Mouse (Mus musculus) erythroblast, adult 5-6 weeks (primary cell): ENCODE measurements around the gene Olfr624. TPM values are rescaled to one million over a fixed set of nuclear protein-coding genes. Genes with fewer than 3 reads are reported as not detected.
"Not testable (repeated sequence)": the region's sequence is repeated elsewhere in the genome, so short reads cannot be mapped to it uniquely, and the experiment has no call there.

Experiments used
- ATAC-seq: replicated peaks from 2 replicates; pipeline ENCODE4 v1.8.0; 2016; ENCODE audit warnings: moderate number of reproducible peaks, mild to moderate bottlenecking, moderate TSS enrichment, inconsistent platforms; ENCODE audit not compliant: poor library complexity, low FRiP score, severe bottlenecking
- total RNA-seq, 2 experiments: library from RNA; stranded (forward) in 1 of 2; stranded (reverse) in 1 of 2; fragments of 150-400 nt in 1 of 2; fragments of 200-764, 138-1000 nt in 1 of 2; gene quantifications; 2 replicates each; pipeline versions ENCODE4 v1.2.3 to v1.2.4; 2015 to 2017; ENCODE audit warnings: low replicate concordance in 2 of 2

The Olfr624 gene
- total RNA-seq (2015; ENCODE audit: low replicate concordance), result 0.21 TPM in 1 of 2 replicates, not detected in the other
- not detected in 2 replicates for total RNA-seq (2017; ENCODE audit: low replicate concordance)

GRCm38 (mm10) chr7:103671091-103671490 is at the start of gene Olfr624:
TSS of gene Olfr624 (minus strand) at chr7:103671191.
- no peak for ATAC-seq

- not testable (repeated sequence) for ATAC-seq
Observed at GRCm38 (mm10) chr7:103716398-103716797, 45.4 kb upstream of the Olfr624 start.

GRCm38 (mm10) chr7:103714371-103714770 is 43.4 kb upstream of the Olfr624 start, which contains the start of gene Olfr243:
TSS of gene Olfr243 (plus strand) at chr7:103714671.
- no peak for ATAC-seq

- ATAC-seq, result peak; percentile 75
Observed at GRCm38 (mm10) chr7:103712024-103712423, 41.0 kb upstream of the Olfr624 start.

- ATAC-seq, result no peak
Observed at GRCm38 (mm10) chr7:103699469-103699868, 28.5 kb upstream of the Olfr624 start.

- no peak for ATAC-seq
Observed at GRCm38 (mm10) chr7:103682420-103682819, 11.4 kb upstream of the Olfr624 start, which contains the start of gene Olfr625-ps1. TSS of gene Olfr625-ps1 (plus strand) at chr7:103682720.

GRCm38 (mm10) chr7:103663598-103663997 is 7.4 kb downstream of the Olfr624 start, which contains the start of gene Olfr623:
TSS of gene Olfr623 (minus strand) at chr7:103663698.
- no peak for ATAC-seq

GRCm38 (mm10) chr7:103644070-103644469 is 26.9 kb downstream of the Olfr624 start:
- ATAC-seq, result no peak

GRCm38 (mm10) chr7:103642602-103643001 is 28.4 kb downstream of the Olfr624 start, which contains the start of gene Olfr622:
TSS of gene Olfr622 (minus strand) at chr7:103642702.
- ATAC-seq, result no peak

- ATAC-seq, result no peak
Observed at GRCm38 (mm10) chr7:103636795-103637194, 34.2 kb downstream of the Olfr624 start.

Other genes with a start within 250 kb of the Olfr624 start
Only the 30 nearest of the 33 such genes appear.
- not detected in 2 replicates for gene Olfr606, start 222.1 kb downstream of the Olfr624 start, total RNA-seq (2015; ENCODE audit: low replicate concordance)
- gene Olfr606, start 222.1 kb downstream of the Olfr624 start, total RNA-seq (2017; ENCODE audit: low replicate concordance), result not detected in 2 replicates
- not detected in 2 replicates for gene Olfr607, start 207.0 kb downstream of the Olfr624 start, total RNA-seq (2015; ENCODE audit: low replicate concordance)
- not detected in 2 replicates for gene Olfr607, start 207.0 kb downstream of the Olfr624 start, total RNA-seq (2017; ENCODE audit: low replicate concordance)
- not detected in 2 replicates for gene Olfr608, start 201.3 kb downstream of the Olfr624 start, total RNA-seq (2015; ENCODE audit: low replicate concordance)
- not detected in 2 replicates for gene Olfr608, start 201.3 kb downstream of the Olfr624 start, total RNA-seq (2017; ENCODE audit: low replicate concordance)
- gene Olfr609, start 173.1 kb downstream of the Olfr624 start, total RNA-seq (2015; ENCODE audit: low replicate concordance), result not detected in 2 replicates
- gene Olfr609, start 173.1 kb downstream of the Olfr624 start, total RNA-seq (2017; ENCODE audit: low replicate concordance), result not detected in 2 replicates
- not detected in 2 replicates for gene Olfr610, start 159.1 kb downstream of the Olfr624 start, total RNA-seq (2015; ENCODE audit: low replicate concordance)
- not detected in 2 replicates for gene Olfr610, start 159.1 kb downstream of the Olfr624 start, total RNA-seq (2017; ENCODE audit: low replicate concordance)
- not detected in 2 replicates for gene Olfr611, start 150.3 kb downstream of the Olfr624 start, total RNA-seq (2015; ENCODE audit: low replicate concordance)
- gene Olfr611, start 150.3 kb downstream of the Olfr624 start, total RNA-seq (2017; ENCODE audit: low replicate concordance), result not detected in 2 replicates
- gene Olfr612, start 128.5 kb downstream of the Olfr624 start, total RNA-seq (2015; ENCODE audit: low replicate concordance), result not detected in 2 replicates
- gene Olfr612, start 128.5 kb downstream of the Olfr624 start, total RNA-seq (2017; ENCODE audit: low replicate concordance), result 0.85 TPM in 1 of 2 replicates, not detected in the other
- gene Olfr613, start 123.1 kb downstream of the Olfr624 start, total RNA-seq (2015; ENCODE audit: low replicate concordance), result not detected in 2 replicates
- 0.70 TPM in 1 of 2 replicates, not detected in the other for gene Olfr613, start 123.1 kb downstream of the Olfr624 start, total RNA-seq (2017; ENCODE audit: low replicate concordance)
- not detected in 2 replicates for gene Olfr615, start 115.1 kb downstream of the Olfr624 start, total RNA-seq (2015; ENCODE audit: low replicate concordance)
- gene Olfr615, start 115.1 kb downstream of the Olfr624 start, total RNA-seq (2017; ENCODE audit: low replicate concordance), result not detected in 2 replicates
- gene Olfr616, start 102.0 kb downstream of the Olfr624 start, total RNA-seq (2015; ENCODE audit: low replicate concordance), result not detected in 2 replicates
- not detected in 2 replicates for gene Olfr616, start 102.0 kb downstream of the Olfr624 start, total RNA-seq (2017; ENCODE audit: low replicate concordance)
- not detected in 2 replicates for gene Olfr617, start 98.1 kb downstream of the Olfr624 start, total RNA-seq (2015; ENCODE audit: low replicate concordance)
- not detected in 2 replicates for gene Olfr617, start 98.1 kb downstream of the Olfr624 start, total RNA-seq (2017; ENCODE audit: low replicate concordance)
- not detected in 2 replicates for gene Olfr618, start 81.1 kb downstream of the Olfr624 start, total RNA-seq (2015; ENCODE audit: low replicate concordance)
- gene Olfr618, start 81.1 kb downstream of the Olfr624 start, total RNA-seq (2017; ENCODE audit: low replicate concordance), result not detected in 2 replicates
- gene Olfr619, start 70.6 kb downstream of the Olfr624 start, total RNA-seq (2015; ENCODE audit: low replicate concordance), result not detected in 2 replicates
- gene Olfr619, start 70.6 kb downstream of the Olfr624 start, total RNA-seq (2017; ENCODE audit: low replicate concordance), result not detected in 2 replicates
- gene Olfr620, start 58.7 kb downstream of the Olfr624 start, total RNA-seq (2015; ENCODE audit: low replicate concordance), result not detected in 2 replicates
- gene Olfr620, start 58.7 kb downstream of the Olfr624 start, total RNA-seq (2017; ENCODE audit: low replicate concordance), result not detected in 2 replicates
- not detected in 2 replicates for gene Olfr622, start 28.5 kb downstream of the Olfr624 start, total RNA-seq (2015; ENCODE audit: low replicate concordance)
- not detected in 2 replicates for gene Olfr622, start 28.5 kb downstream of the Olfr624 start, total RNA-seq (2017; ENCODE audit: low replicate concordance)
- gene Olfr623, start 7.5 kb downstream of the Olfr624 start, total RNA-seq (2015; ENCODE audit: low replicate concordance), result not detected in 2 replicates
- not detected in 2 replicates for gene Olfr623, start 7.5 kb downstream of the Olfr624 start, total RNA-seq (2017; ENCODE audit: low replicate concordance)
- gene Olfr625-ps1, start 11.5 kb upstream of the Olfr624 start, total RNA-seq (2015; ENCODE audit: low replicate concordance), result not detected in 2 replicates
- gene Olfr625-ps1, start 11.5 kb upstream of the Olfr624 start, total RNA-seq (2017; ENCODE audit: low replicate concordance), result not detected in 2 replicates
- not detected in 2 replicates for gene Olfr243, start 43.5 kb upstream of the Olfr624 start, total RNA-seq (2015; ENCODE audit: low replicate concordance)
- 0.28 TPM in 1 of 2 replicates, not detected in the other for gene Olfr243, start 43.5 kb upstream of the Olfr624 start, total RNA-seq (2017; ENCODE audit: low replicate concordance)
- gene Olfr628, start 59.2 kb upstream of the Olfr624 start, total RNA-seq (2015; ENCODE audit: low replicate concordance), result not detected in 2 replicates
- gene Olfr628, start 59.2 kb upstream of the Olfr624 start, total RNA-seq (2017; ENCODE audit: low replicate concordance), result not detected in 2 replicates
- not detected in 2 replicates for gene Olfr629, start 73.8 kb upstream of the Olfr624 start, total RNA-seq (2015; ENCODE audit: low replicate concordance)
- 0.43 TPM in 1 of 2 replicates, not detected in the other for gene Olfr629, start 73.8 kb upstream of the Olfr624 start, total RNA-seq (2017; ENCODE audit: low replicate concordance)
- gene Olfr630, start 86.1 kb upstream of the Olfr624 start, total RNA-seq (2015; ENCODE audit: low replicate concordance), result not detected in 2 replicates
- gene Olfr630, start 86.1 kb upstream of the Olfr624 start, total RNA-seq (2017; ENCODE audit: low replicate concordance), result 1.5 TPM in 1 of 2 replicates, not detected in the other
- gene Olfr69, start 100.4 kb upstream of the Olfr624 start, total RNA-seq (2015; ENCODE audit: low replicate concordance), result 2.7 and 5.6 TPM in 2 replicates
- gene Olfr69, start 100.4 kb upstream of the Olfr624 start, total RNA-seq (2017; ENCODE audit: low replicate concordance), result 0.70 and 1.1 TPM in 2 replicates
- gene Olfr68, start 108.5 kb upstream of the Olfr624 start, total RNA-seq (2015; ENCODE audit: low replicate concordance), result 1.0 and 1.3 TPM in 2 replicates
- 1.4 and 1.5 TPM in 2 replicates for gene Olfr68, start 108.5 kb upstream of the Olfr624 start, total RNA-seq (2017; ENCODE audit: low replicate concordance)
- 5.0 and 10.2 TPM in 2 replicates for gene Olfr67, start 120.6 kb upstream of the Olfr624 start, total RNA-seq (2015; ENCODE audit: low replicate concordance)
- gene Olfr67, start 120.6 kb upstream of the Olfr624 start, total RNA-seq (2017; ENCODE audit: low replicate concordance), result 2.8 and 4.2 TPM in 2 replicates
- 39,556 and 40,045 TPM in 2 replicates for gene Hbb-bt, start 142.8 kb upstream of the Olfr624 start, total RNA-seq (2015; ENCODE audit: low replicate concordance)
- gene Hbb-bt, start 142.8 kb upstream of the Olfr624 start, total RNA-seq (2017; ENCODE audit: low replicate concordance), result 14,681 and 15,230 TPM in 2 replicates
- 179,259 and 187,171 TPM in 2 replicates for gene Hbb-bs, start 156.9 kb upstream of the Olfr624 start, total RNA-seq (2015; ENCODE audit: low replicate concordance)
- 69,583 and 76,927 TPM in 2 replicates for gene Hbb-bs, start 156.9 kb upstream of the Olfr624 start, total RNA-seq (2017; ENCODE audit: low replicate concordance)
- not detected in 2 replicates for gene Hbb-bh2, start 169.3 kb upstream of the Olfr624 start, total RNA-seq (2015; ENCODE audit: low replicate concordance)
- gene Hbb-bh2, start 169.3 kb upstream of the Olfr624 start, total RNA-seq (2017; ENCODE audit: low replicate concordance), result 1.0 and 4.6 TPM in 2 replicates
- gene Hbb-bh1, start 172.0 kb upstream of the Olfr624 start, total RNA-seq (2015; ENCODE audit: low replicate concordance), result not detected in 2 replicates
- gene Hbb-bh1, start 172.0 kb upstream of the Olfr624 start, total RNA-seq (2017; ENCODE audit: low replicate concordance), result not detected in 2 replicates
- 2.9 and 8.6 TPM in 2 replicates for gene Hbb-y, start 182.0 kb upstream of the Olfr624 start, total RNA-seq (2015; ENCODE audit: low replicate concordance)
- not detected in 2 replicates for gene Hbb-y, start 182.0 kb upstream of the Olfr624 start, total RNA-seq (2017; ENCODE audit: low replicate concordance)
- not detected in 2 replicates for gene Olfr66, start 215.1 kb upstream of the Olfr624 start, total RNA-seq (2015; ENCODE audit: low replicate concordance)
- gene Olfr66, start 215.1 kb upstream of the Olfr624 start, total RNA-seq (2017; ENCODE audit: low replicate concordance), result not detected in 2 replicates